Mouse (Mus musculus): ENCODE results near the gene Ccdc70.

DNA sequence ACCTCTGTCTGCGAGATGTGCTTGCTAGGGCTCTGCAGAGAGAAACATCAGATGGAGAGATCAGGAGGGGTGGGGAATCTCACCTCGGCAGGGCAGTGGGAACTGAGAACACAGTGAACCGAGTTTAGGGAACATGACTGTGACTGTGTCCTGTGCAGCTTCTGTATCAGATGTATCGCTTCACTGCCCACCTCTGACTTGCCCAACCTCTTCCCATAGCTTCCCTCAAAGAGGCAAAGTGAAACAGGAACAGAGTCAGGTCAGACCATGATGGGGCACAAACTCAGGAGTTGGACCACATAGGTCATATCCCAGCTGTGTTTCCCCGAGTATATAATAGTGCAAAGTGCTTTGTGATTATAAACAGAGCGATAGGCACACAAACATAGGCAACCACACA, 36.8 kb downstream of the Ccdc70 start:
- no peak for TF ChIP-seq POLR2A (IDR thresholded peaks at IDR 0.05; ENCODE audit: borderline replicate concordance, extremely low read depth, insufficient read depth, insufficient read length, poor library complexity, severe bottlenecking)
- no peak for TF ChIP-seq CTCF (IDR thresholded peaks at IDR 0.05; ENCODE audit: borderline replicate concordance, extremely low read depth, insufficient read depth, insufficient read length)

All from brain, embryonic 14.5 days (tissue).